Mouse (Mus musculus) Muller cell, postnatal 12 days (primary cell): Measurements from ENCODE around the gene Rtf1.

Experiments used
- DNase-seq: peaks from one replicate; pipeline ENCODE4 v3.0.0-alpha.2; 2015; ENCODE audit errors: inconsistent ontology term

The Rtf1 gene

DNA sequence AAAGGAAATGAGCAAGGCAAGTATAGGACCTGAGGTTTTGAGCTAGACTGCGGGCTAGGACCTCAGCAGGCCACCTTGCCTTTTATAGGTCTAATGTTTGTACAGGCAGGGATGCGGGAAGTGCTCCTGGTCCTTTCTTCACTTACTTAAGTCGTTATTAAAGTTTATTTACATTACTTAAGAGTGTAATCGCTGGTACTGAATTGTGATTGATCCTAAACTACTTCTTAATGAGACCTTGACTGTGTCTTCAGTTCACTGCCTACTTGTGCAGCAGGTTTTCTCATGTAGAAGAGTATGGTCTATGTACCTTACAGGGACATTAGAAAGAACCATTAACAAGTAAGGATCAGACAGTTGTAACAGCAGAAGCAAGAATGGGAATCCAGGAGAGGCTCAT lies 55.9 kb downstream of the Rtf1 start:
- DNase-seq = no peak

GRCm38 (mm10) chr2:119737124-119737523 lies 62.3 kb downstream of the Rtf1 start:
- no peak for DNase-seq

DNA sequence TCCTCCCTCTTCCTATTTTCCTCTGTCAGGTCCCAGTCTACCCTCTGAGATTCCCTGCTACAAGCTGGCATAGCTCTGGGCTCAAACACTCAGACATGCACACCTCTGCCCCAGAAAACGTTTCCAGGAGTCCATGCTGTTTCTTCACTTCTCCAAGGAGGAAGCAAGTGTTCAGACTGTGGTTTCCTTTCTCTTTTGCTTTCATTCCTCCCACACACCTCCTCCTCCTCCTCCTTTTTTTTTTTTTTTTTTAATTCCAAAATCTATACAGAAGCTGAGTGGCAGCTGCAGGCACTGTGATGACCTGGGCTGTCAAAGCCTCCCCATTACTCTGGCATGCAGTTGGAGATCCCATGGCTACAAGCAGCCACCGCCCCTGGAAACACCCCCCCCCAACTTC lies 65.7 kb downstream of the Rtf1 start:
- DNase-seq = no peak

GRCm38 (mm10) chr2:119741581-119742411 lies 66.9 kb downstream of the Rtf1 start, which contains the start of gene Itpka:
Itpka (plus strand) TSS chr2:119742337.
- peak; percentile 87 for DNase-seq

GRCm38 (mm10) chr2:119742461-119743175 lies 67.8 kb downstream of the Rtf1 start:
- peak; percentile 36 for DNase-seq

- no peak for DNase-seq
Observed at GRCm38 (mm10) chr2:119743176-119743807, 68.4 kb downstream of the Rtf1 start.

DNA sequence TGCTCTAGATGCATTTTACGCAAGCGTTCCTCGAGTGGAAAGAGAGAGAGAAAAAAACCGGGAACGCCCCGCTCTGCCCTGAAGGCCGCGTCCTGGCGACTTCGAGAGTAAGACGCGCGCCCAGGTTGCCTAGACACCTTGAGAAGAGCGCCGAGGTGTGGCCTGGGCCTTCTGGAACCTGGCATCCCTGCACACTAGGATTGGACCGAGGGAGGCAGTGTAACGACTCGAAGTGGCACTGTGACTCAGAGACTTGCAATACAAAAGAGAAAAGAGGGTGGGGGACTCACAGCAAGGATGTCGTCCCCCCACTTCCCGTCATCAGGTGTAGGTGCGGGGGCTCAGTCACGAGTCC lies 68.9 kb downstream of the Rtf1 start:
- no peak for DNase-seq

- DNase-seq = no peak
Observed at GRCm38 (mm10) chr2:119744163-119745111, 69.6 kb downstream of the Rtf1 start.

DNA sequence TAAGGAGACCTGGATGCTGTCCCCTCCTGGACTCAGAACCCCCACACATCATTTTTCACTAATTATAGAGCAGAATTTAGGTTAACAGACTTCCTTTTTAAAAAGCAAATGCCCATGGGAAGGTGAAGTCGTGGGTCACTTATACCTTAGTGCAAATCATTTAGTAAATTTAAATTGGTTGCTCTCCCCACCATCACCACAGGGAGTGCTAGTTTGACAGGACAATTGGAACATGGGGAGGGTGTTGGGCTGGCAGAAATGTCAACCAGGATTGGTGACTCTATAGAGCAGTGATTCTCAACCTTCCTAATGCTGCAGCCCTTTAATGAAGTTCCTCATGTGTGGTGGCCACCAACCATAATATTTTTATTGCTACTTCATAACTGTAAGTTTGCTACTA lies 70.4 kb downstream of the Rtf1 start:
- DNase-seq = peak; percentile 19

GRCm38 (mm10) chr2:119747554-119747953 lies 72.7 kb downstream of the Rtf1 start:
- DNase-seq = no peak

- DNase-seq = no peak
Observed at GRCm38 (mm10) chr2:119749260-119749659, 74.4 kb downstream of the Rtf1 start.

DNA sequence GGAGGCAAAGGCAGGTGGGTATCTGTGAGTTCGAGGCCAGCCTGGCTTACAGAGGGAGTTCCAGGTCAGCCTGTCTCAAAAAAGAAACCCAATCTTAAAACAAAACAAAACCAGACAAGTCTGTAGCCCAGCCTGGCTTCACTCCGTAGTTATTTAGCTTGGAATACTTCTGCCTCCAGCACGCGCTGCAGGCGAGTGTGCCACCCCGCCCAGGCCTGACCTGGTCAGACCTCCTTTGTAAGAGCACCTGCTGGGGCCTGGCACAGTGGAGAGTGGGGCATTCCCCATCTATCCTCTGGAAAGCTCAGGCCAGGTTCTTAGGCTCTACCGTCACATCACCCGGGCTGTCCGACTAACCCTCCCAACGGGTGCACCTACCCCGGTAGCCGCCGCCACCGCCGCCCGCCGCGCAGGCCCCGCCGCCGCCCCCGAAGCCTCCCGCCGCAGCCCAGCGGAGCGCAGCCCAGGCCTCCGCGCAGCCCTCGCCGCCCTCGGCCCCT lies 82.8 kb downstream of the Rtf1 start:
- peak; percentile 31 for DNase-seq

GRCm38 (mm10) chr2:119758101-119758843 lies 83.4 kb downstream of the Rtf1 start:
- DNase-seq = peak; percentile 42

- no peak for DNase-seq
Observed at GRCm38 (mm10) chr2:119758844-119759835, 84.3 kb downstream of the Rtf1 start.

- DNase-seq = no peak
Observed at GRCm38 (mm10) chr2:119760251-119760650, 85.4 kb downstream of the Rtf1 start, which contains the start of gene Ltk. Ltk (minus strand) TSS chr2:119760431.

DNA sequence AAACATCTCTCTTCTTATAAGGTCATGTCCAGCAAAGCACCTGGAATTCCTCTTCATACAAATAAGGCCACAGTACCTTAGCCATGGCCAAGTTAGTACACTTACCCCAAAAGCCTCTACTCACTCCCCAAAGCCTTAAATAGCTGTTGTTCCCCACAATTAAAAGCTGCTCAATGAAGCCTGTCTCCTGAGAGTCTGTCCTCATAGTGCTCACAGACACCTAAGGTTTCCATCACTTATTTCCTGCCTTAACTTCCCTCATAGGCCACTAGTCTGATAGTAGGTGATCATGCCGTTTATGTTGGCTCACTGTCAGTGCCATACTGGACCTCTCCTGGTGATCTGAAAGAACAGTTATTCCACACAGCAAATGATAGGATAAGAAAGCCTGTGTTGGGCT lies 87.4 kb downstream of the Rtf1 start:
- no peak for DNase-seq

GRCm38 (mm10) chr2:119763924-119764323 lies 89.1 kb downstream of the Rtf1 start:
- no peak for DNase-seq

DNA sequence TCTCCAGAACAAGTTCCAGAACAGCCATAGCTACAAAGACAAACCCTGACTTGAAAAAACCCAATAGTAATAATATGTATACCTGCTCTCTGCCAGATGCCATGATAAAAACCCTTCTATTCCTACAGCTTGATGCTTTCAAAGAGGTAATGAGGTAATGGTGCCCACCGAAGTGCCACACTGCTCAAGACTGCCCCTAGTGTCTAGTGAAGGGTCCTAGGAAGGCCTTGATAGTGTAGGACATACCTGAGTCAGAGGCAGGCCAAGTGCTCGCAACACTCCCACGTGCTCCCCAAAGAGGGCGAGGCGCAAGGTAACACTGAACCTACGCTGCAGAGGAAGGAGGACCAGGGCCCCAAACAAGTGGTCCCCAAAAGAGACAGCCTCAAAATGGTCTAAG lies 92.4 kb downstream of the Rtf1 start:
- DNase-seq = no peak
